Mouse (Mus musculus) C2C12 (cell line): ENCODE measurements around the gene Cep170. TPM values are rescaled to one million over a fixed set of nuclear protein-coding genes. Genes with fewer than 3 reads are reported as not detected.

ENCODE experiments used
- H3K27me3 ChIP-seq: one replicate; pipeline ENCODE4 v1.6.1; 2011; ENCODE audit not compliant: control insufficient read depth, insufficient read depth, insufficient read length
- H3K36me3 ChIP-seq: one replicate; pipeline ENCODE4 v1.6.1; 2011; ENCODE audit not compliant: control insufficient read depth, insufficient read depth
- H3K4me3 ChIP-seq: one replicate; pipeline ENCODE4 v1.5.1; 2011; ENCODE audit warnings: mild to moderate bottlenecking, control low read depth; ENCODE audit not compliant: poor library complexity, insufficient read depth, severe bottlenecking
- H3K79me2 ChIP-seq: one replicate; pipeline ENCODE4 v1.6.1; 2011; ENCODE audit not compliant: control insufficient read depth, insufficient read depth
- H3K79me3 ChIP-seq: one replicate; pipeline ENCODE4 v1.6.1; 2011; ENCODE audit warnings: low read depth, control low read depth
- H3ac ChIP-seq: one replicate; pipeline ENCODE3; 2011; ENCODE audit warnings: low read depth; ENCODE audit not compliant: control insufficient read depth, insufficient read length
- CEBPB ChIP-seq: IDR thresholded peaks from one replicate; pipeline ENCODE4 v1.6.1; 2011; ENCODE audit warnings: low read depth, mild to moderate bottlenecking, control low read depth, moderate library complexity
- CTCF ChIP-seq: IDR thresholded peaks from one replicate; pipeline ENCODE4 v1.5.1; 2011; ENCODE audit not compliant: control insufficient read depth, insufficient read depth, insufficient read length
- FOSL1 ChIP-seq: IDR thresholded peaks from one replicate; pipeline ENCODE4 v1.8.0; 2011; ENCODE audit warnings: mild to moderate bottlenecking, low read length; ENCODE audit not compliant: poor library complexity, insufficient read depth, severe bottlenecking
- MAX ChIP-seq: IDR thresholded peaks from one replicate; pipeline ENCODE4 v1.6.1; 2011; ENCODE audit warnings: mild to moderate bottlenecking, control low read depth
- MYOD1 ChIP-seq: IDR thresholded peaks from one replicate; pipeline ENCODE4 v1.6.1; 2011; ENCODE audit warnings: low read depth; ENCODE audit not compliant: control insufficient read depth, insufficient read length
- MYOG ChIP-seq: IDR thresholded peaks from one replicate; pipeline ENCODE4 v1.6.1; 2011; ENCODE audit not compliant: control insufficient read depth, insufficient read length; ENCODE audit errors: extremely low read depth
- USF1 ChIP-seq: IDR thresholded peaks from one replicate; pipeline ENCODE4 v1.6.1; 2011; ENCODE audit warnings: low read depth, mild to moderate bottlenecking, control low read depth, moderate library complexity
- polyA plus RNA-seq: library from polyadenylated mRNA; unstranded; fragments of >200 nt; fragmentation: generic; extraction: Trizol; gene quantifications from one replicate; pipeline ENCODE4 v1.2.1, GENCODE M21; 2012; ENCODE audit warnings: missing spikeins

The Cep170 gene
- polyA plus RNA-seq, 1 experiment, result 15.1 TPM

DNA sequence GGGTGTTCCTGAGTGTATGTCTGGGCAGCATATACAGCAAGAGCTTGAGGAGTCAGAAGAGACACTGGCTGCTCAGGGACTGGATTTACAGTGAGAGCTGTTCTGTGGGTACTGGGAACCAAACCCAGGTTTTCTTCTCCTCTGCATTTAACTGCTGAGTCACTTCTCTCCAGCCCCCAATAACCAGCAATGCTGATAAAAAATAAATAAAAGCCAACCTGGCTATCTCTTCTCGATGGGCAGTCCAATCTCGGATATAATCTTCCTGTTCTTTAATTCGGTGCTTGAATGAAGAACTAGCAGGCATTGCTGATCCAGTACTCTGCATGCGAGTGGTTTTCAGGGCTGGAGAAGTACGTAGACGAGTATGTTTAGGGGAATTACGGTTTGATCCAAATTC is 64.2 kb downstream of the Cep170 start:
- TF ChIP-seq CEBPB (no peak), FOSL1 (no peak), MYOD1 (no peak), MAX (no peak), CTCF (no peak), MYOG (no peak), USF1 (no peak)
- Histone ChIP-seq H3K36me3 (peaks cover 58% of the 10 kb centered on the region), H3K79me2 (peaks cover 30% of the 10 kb centered on the region), H3K4me3 (no peak overlapping the region), H3ac (no peak overlapping the region), H3K79me3 (peaks cover 9% of the 10 kb centered on the region), H3K27me3 (no peaks in the 10 kb centered on the region)

- TF ChIP-seq MYOG (no peak), MYOD1 (no peak), CEBPB (no peak), USF1 (no peak), MAX (no peak), CTCF (no peak), FOSL1 (no peak)
- H3K79me2 ChIP-seq, result no peaks in the 10 kb centered on the region
- H3K4me3 ChIP-seq, result no peak overlapping the region
- peaks cover 69% of the 10 kb centered on the region for H3K36me3 ChIP-seq
- no peak overlapping the region for H3ac ChIP-seq
- H3K79me3 ChIP-seq, result no peaks in the 10 kb centered on the region
- H3K27me3 ChIP-seq, result no peaks in the 10 kb centered on the region
These were observed 81.0 kb downstream of the Cep170 start for GRCm38 (mm10) chr1:176732834-176733233.

DNA sequence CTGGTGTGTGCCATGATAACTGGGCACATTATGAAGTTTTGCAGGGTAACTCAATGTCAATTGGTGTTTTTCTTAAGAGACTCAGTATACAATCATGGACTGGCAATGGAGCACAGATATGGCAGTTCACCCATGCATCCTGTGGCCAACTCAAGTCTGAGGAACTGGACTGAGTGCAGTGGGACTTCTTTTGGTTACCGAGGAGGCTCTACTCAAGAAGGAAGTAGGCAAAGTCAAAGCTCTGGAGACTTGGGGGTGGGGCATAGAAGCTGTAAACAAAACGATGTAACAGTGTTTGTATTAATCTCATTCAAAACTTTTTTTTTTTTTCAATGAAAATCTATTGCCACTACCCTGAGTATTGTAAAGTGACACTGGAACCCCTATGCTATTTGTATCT is 83.3 kb downstream of the Cep170 start:
- TF ChIP-seq USF1, result no peak
- no peak for TF ChIP-seq FOSL1
- TF ChIP-seq CTCF, result no peak
- TF ChIP-seq CEBPB, result no peak
- TF ChIP-seq MAX, result no peak
- TF ChIP-seq MYOD1, result no peak
- no peak for TF ChIP-seq MYOG
- Histone ChIP-seq H3ac (no peak overlapping the region), H3K4me3 (no peak overlapping the region), H3K79me2 (no peaks in the 10 kb centered on the region), H3K27me3 (no peaks in the 10 kb centered on the region), H3K36me3 (peaks cover 46% of the 10 kb centered on the region), H3K79me3 (no peaks in the 10 kb centered on the region)

DNA sequence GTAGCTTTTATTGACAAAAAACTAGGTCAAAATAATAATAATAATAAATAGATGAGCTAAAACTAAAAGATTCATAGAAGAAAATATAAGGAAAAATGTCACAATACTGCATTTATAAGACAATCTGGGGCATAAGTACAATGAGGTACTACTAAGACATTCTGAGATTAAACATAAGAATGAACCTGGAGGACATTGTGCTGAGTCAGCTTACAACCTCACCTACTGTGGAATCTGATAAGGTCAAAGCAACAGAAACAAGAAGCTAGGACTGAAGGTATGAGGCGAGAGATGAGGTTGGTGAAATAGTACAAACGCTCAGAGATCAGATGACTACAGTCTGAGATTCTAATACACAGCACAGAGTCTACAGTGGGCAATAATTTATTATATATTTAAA is 86.5 kb downstream of the Cep170 start:
- TF ChIP-seq CTCF, result no peak
- no peak for TF ChIP-seq MYOD1
- no peak for TF ChIP-seq USF1
- no peak for TF ChIP-seq FOSL1
- TF ChIP-seq CEBPB, result no peak
- no peak for TF ChIP-seq MAX
- no peak for TF ChIP-seq MYOG
- Histone ChIP-seq H3ac (no peak overlapping the region), H3K79me2 (no peaks in the 10 kb centered on the region), H3K79me3 (no peaks in the 10 kb centered on the region), H3K27me3 (no peaks in the 10 kb centered on the region), H3K36me3 (peaks cover 18% of the 10 kb centered on the region), H3K4me3 (no peak overlapping the region)

GRCm38 (mm10) chr1:176724771-176725170 is 89.1 kb downstream of the Cep170 start:
- TF ChIP-seq CEBPB (no peak), MYOD1 (no peak), FOSL1 (no peak), MAX (no peak), USF1 (no peak), CTCF (no peak), MYOG (no peak)
- Histone ChIP-seq H3K27me3 (no peaks in the 10 kb centered on the region), H3ac (no peak overlapping the region), H3K79me2 (no peaks in the 10 kb centered on the region), H3K36me3 (no peaks in the 10 kb centered on the region), H3K79me3 (no peaks in the 10 kb centered on the region), H3K4me3 (no peak overlapping the region)

DNA sequence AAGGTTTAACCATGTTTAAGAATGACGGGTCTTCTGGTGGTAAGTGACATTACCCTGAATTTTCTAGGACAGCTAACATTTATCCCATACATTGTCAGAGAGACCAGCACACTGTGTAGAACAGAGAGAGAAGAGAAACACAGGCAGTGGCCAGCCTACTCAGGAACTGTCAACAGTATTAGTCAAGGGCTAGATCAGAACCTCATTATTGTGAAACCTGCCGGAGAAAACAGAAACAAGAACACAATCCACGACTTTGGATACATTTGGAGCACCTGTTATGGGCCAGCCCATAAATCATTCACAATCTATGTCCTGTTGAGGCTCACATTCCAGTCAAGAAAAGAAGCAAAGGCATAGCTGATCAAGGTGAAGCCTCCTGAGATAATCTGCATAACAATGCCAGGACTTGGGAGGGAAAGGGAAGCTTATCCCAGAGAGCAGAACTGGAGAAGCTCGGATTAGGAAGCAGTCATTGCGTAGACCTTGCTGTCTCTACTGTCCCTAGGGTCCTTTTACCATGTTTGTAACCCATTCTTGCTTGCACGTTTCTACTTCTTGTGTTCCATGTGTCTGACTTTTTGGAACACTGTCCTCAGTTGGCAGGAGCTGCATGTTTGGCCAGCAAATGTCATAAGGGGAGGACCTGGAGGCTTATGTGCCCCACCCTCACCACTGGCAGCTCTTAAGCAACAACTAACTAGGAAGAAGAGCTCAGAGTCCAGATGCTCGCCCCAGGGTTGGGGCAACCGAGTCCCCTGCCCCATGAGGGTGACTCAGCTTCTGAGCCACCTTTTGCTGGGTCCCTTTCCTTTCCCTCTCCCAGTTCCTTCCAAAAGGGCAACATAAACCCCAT is 89.8 kb downstream of the Cep170 start:
- no peaks in the 10 kb centered on the region for H3K36me3 ChIP-seq
- H3K79me2 ChIP-seq, result no peaks in the 10 kb centered on the region
- H3K79me3 ChIP-seq, result no peaks in the 10 kb centered on the region
- H3ac ChIP-seq, result no peak overlapping the region
- TF ChIP-seq FOSL1, result no peak
- no peak overlapping the region for H3K4me3 ChIP-seq
- no peaks in the 10 kb centered on the region for H3K27me3 ChIP-seq
